Mouse (Mus musculus): Measurements from ENCODE around the gene Armc9. TPM values are rescaled to one million over a fixed set of nuclear protein-coding genes. Genes with fewer than 3 reads are reported as not detected.
A peak's percentile ranks its signal among the peaks of the same experiment; 100 is the strongest.

Gene Armc9
- total and polyA plus RNA-seq, 2 experiments = 3.2 to 4.4 TPM

DNA sequence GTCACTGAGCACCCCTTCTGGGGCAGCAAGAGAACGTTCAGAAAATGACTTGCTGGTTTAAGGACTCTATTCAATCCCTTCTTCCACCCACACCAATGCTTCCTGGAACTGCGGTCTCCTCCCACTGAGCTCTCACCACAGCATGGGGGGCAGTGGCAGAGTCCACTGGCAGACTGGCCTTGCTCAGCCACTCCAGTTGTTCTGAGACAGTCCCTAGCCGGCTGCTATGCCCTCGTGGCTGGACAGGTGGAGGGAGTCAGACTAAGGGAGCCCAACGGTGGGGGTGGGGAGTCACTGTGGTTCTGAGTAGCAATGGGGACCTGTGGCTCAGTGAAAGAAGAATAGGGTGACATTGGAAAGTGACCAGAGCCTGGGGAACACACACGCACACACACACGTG is 146.2 kb downstream of the Armc9 start:
- H3K36me3 ChIP-seq (ENCODE audit: control insufficient read depth, insufficient read depth, low read length) = no peaks in the 10 kb centered on the region
- H3K27ac ChIP-seq (replicated peaks; ENCODE audit: insufficient read depth, low read depth, low read length) = no peak overlapping the region

DNA sequence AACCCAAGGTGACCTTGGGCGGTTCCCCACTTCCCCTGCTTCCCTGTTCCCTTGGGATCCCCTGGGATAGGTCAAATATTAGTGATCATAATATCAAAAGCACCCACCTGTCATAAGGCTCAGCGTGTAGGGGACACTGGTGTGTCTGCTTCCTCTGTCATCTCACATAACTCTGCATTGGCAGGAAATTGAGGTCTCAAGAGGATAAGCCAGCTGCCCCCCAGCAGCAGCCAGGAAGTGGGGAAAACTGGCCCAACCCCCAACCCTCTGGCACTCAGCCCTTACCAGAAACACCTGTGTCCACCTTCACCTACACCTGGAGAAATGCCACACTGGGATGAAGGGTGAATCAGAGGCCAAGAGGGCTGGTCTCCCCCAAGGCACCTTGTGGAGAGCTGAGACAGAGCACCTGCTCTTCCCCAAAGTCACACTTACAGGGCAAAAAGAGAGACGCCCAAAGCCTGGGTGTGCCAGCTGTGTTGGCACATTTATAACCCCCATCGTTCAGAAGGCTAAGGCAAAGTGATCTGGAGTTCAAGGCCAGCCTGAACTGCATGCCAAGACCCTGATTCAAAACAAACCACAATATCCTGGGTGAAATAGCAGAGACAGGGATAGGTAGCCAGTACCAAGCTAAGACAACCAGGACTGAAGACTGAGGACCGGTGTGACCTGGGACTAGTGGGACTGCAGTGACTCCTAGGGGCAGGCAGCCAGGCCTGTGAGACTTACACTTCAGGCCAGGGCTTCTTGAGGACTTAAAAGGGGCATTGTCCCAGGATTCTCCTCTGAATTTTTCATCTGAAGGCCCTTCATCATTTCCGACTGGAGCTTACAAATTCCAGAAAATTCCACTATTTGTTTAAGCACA is 146.9 kb downstream of the Armc9 start:
- Histone ChIP-seq H3K79me2 (ENCODE audit: control insufficient read depth, insufficient read depth, low read length) (no peaks in the 10 kb centered on the region), H3K27me3 (ENCODE audit: control insufficient read depth, insufficient read depth, low read length) (peaks cover 5% of the 10 kb centered on the region; the same call in 1 of the 2 replicates), H3K4me1 (ENCODE audit: control insufficient read depth, insufficient read depth, low read length) (no peaks in the 10 kb centered on the region), H3K27ac (replicated peaks; ENCODE audit: insufficient read depth, low read depth, low read length) (no peak overlapping the region), H3K9ac (ENCODE audit: low read depth, low read length) (no peak overlapping the region), H3K4me3 (ENCODE audit: insufficient read depth, low read depth, low read length) (no peak overlapping the region), H3K36me3 (ENCODE audit: control insufficient read depth, insufficient read depth, low read length) (no peaks in the 10 kb centered on the region)
- TF ChIP-seq CTCF (IDR thresholded peaks at IDR 0.05; ENCODE audit: low read depth, low read length) (peak; percentile 42), POLR2A (IDR thresholded peaks at IDR 0.05; ENCODE audit: extremely low read depth, insufficient read depth, low read length) (no peak)
- 51% methylated on average over 6 of the region's 6 CpGs for WGBS
- peak; percentile 16 for DNase-seq (ENCODE audit: extremely low read depth, low read depth, low spot score)

More for the DNA sequence above, 146.2 kb downstream of the Armc9 start:
- no peak for DNase-seq (ENCODE audit: extremely low read depth, low read depth, low spot score)
- Histone ChIP-seq H3K4me1 (ENCODE audit: control insufficient read depth, insufficient read depth, low read length) (no peaks in the 10 kb centered on the region), H3K9ac (ENCODE audit: low read depth, low read length) (no peak overlapping the region), H3K79me2 (ENCODE audit: control insufficient read depth, insufficient read depth, low read length) (no peaks in the 10 kb centered on the region), H3K4me3 (ENCODE audit: insufficient read depth, low read depth, low read length) (no peak overlapping the region), H3K27me3 (ENCODE audit: control insufficient read depth, insufficient read depth, low read length) (peaks cover 5% of the 10 kb centered on the region; the same call in 1 of the 2 replicates)
- 64% methylated on average over 7 of the region's 7 CpGs for WGBS
- no peak for TF ChIP-seq POLR2A (IDR thresholded peaks at IDR 0.05; ENCODE audit: extremely low read depth, insufficient read depth, low read length)
- TF ChIP-seq CTCF (IDR thresholded peaks at IDR 0.05; ENCODE audit: low read depth, low read length) = no peak

DNA sequence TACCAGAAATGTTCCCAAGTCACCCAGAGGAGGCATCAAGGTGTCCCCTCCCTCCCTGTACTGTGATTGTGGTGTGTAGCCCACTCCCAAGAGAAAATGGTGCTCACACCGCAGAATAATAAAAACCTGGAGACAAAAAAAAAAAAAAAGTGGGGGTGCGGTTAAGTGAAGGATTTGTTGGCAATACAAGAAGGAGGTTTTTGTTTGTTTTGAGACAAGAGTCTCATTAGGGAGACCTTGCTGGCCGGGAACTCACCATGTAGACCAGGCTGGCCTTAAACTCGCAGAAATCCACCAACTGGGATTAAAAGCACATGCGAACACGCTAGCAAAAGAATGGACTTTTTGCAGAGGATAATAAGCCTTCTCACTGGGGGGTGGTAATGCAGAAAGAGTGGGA is 148.0 kb downstream of the Armc9 start, which contains the start of gene B3gnt7:
B3gnt7 (plus strand) TSS at position 301 of the 400 bp plus-strand sequence.
- 61% methylated on average over 6 of the region's 6 CpGs for WGBS
- no peak for TF ChIP-seq CTCF (IDR thresholded peaks at IDR 0.05; ENCODE audit: low read depth, low read length)
- TF ChIP-seq POLR2A (IDR thresholded peaks at IDR 0.05; ENCODE audit: extremely low read depth, insufficient read depth, low read length) = no peak
- no peak for DNase-seq (ENCODE audit: extremely low read depth, low read depth, low spot score)
- H3K4me3 ChIP-seq (ENCODE audit: insufficient read depth, low read depth, low read length) = peak within 1 kb of the TSS; percentile 40; the same call in 1 of the 2 replicates
- H3K27me3 ChIP-seq (ENCODE audit: control insufficient read depth, insufficient read depth, low read length) = peaks cover 5% of the 10 kb centered on the region; the same call in 1 of the 2 replicates
- H3K36me3 ChIP-seq (ENCODE audit: control insufficient read depth, insufficient read depth, low read length) = no peaks in the 10 kb centered on the region
- H3K9ac ChIP-seq (ENCODE audit: low read depth, low read length) = no peak within 1 kb of the TSS
- H3K4me1 ChIP-seq (ENCODE audit: control insufficient read depth, insufficient read depth, low read length) = no peaks in the 10 kb centered on the region
- H3K79me2 ChIP-seq (ENCODE audit: control insufficient read depth, insufficient read depth, low read length) = no peaks in the 10 kb centered on the region
- H3K27ac ChIP-seq (replicated peaks; ENCODE audit: insufficient read depth, low read depth, low read length) = no peak within 1 kb of the TSS

DNA sequence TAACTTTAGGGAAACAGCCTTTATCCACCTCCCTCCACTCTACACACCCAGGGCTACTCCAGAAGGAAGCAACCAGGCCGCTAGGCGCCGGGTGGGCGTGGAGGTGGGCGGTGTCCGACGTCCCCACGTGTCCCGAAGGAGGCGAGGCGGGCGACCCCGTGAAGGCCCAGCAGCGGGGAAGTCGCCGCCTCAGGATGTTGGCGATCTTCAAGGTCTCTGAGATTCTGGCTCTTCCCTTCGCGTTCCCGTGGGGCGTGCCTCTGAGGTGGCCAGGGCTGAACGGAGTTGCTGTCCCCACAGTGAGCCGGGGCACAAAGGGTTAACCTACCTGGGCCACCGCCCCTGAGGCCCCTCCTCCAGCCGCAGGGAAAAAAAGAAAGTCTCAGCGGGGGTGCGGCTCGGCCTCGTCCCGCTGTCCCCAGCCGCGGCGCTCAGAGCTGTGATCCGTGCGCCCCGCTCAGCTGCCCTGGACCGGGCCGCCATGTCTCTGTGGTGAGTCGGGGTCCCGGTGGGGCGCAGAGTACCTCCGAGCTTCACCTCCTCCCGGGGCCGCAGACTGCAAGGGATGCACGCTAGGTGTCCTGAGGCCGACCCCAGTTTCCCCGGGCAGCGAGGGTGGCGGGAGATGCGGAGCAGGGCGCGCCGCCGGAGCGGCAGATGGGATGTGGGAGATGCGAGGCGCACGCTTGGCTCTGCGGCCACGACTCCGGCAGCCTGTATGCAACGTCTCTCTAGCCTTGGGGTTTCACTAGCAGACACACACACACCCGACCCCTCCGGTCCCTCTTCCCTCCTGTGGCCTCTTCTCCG is 148.7 kb downstream of the Armc9 start:
- peak overlapping the region; percentile 40; the same call in 1 of the 2 replicates for H3K4me3 ChIP-seq (ENCODE audit: insufficient read depth, low read depth, low read length)
- no peak overlapping the region for H3K27ac ChIP-seq (replicated peaks; ENCODE audit: insufficient read depth, low read depth, low read length)
- WGBS = 2% methylated on average over 65 of the region's 65 CpGs
- TF ChIP-seq POLR2A (IDR thresholded peaks at IDR 0.05; ENCODE audit: extremely low read depth, insufficient read depth, low read length) (no peak), CTCF (IDR thresholded peaks at IDR 0.05; ENCODE audit: low read depth, low read length) (no peak)
- H3K9ac ChIP-seq (ENCODE audit: low read depth, low read length) = no peak overlapping the region
- no peaks in the 10 kb centered on the region for H3K36me3 ChIP-seq (ENCODE audit: control insufficient read depth, insufficient read depth, low read length)
- H3K27me3 ChIP-seq (ENCODE audit: control insufficient read depth, insufficient read depth, low read length) = peaks cover 5% of the 10 kb centered on the region; the same call in 1 of the 2 replicates
- no peaks in the 10 kb centered on the region for H3K79me2 ChIP-seq (ENCODE audit: control insufficient read depth, insufficient read depth, low read length)
- no peaks in the 10 kb centered on the region for H3K4me1 ChIP-seq (ENCODE audit: control insufficient read depth, insufficient read depth, low read length)
- no peak for DNase-seq (ENCODE audit: extremely low read depth, low read depth, low spot score)

DNA sequence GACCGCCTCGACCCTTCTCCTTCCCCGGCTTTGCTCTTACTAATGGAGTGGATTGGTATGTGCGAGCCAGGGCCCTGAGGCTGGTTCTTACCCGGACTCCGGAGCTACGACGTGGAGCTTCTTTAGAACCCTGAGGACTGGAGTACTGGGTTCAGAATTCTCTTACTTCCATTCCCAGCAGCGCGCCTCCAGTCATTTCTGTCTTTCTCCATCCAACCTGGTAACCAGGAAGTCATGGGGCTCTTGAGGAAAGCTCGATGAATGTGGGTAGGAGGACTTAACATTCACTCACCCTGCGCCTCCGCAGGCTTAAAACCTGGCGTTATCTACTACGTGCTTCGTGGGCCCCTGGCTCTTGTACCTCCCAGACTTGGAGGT is 149.3 kb downstream of the Armc9 start:
- no peak for TF ChIP-seq CTCF (IDR thresholded peaks at IDR 0.05; ENCODE audit: low read depth, low read length)
- Histone ChIP-seq H3K79me2 (ENCODE audit: control insufficient read depth, insufficient read depth, low read length) (no peaks in the 10 kb centered on the region), H3K4me1 (ENCODE audit: control insufficient read depth, insufficient read depth, low read length) (no peaks in the 10 kb centered on the region), H3K27ac (replicated peaks; ENCODE audit: insufficient read depth, low read depth, low read length) (no peak overlapping the region), H3K9ac (ENCODE audit: low read depth, low read length) (no peak overlapping the region), H3K36me3 (ENCODE audit: control insufficient read depth, insufficient read depth, low read length) (no peaks in the 10 kb centered on the region), H3K4me3 (ENCODE audit: insufficient read depth, low read depth, low read length) (no peak overlapping the region), H3K27me3 (ENCODE audit: control insufficient read depth, insufficient read depth, low read length) (peaks cover 5% of the 10 kb centered on the region; the same call in 1 of the 2 replicates)
- DNase-seq (ENCODE audit: extremely low read depth, low read depth, low spot score) = no peak
- WGBS = 8% methylated on average over 16 of the region's 16 CpGs

Measured in liver, adult 2 months (tissue).